ENCODE assay signal across 28 mouse cellular contexts in the genomic region with DNA sequence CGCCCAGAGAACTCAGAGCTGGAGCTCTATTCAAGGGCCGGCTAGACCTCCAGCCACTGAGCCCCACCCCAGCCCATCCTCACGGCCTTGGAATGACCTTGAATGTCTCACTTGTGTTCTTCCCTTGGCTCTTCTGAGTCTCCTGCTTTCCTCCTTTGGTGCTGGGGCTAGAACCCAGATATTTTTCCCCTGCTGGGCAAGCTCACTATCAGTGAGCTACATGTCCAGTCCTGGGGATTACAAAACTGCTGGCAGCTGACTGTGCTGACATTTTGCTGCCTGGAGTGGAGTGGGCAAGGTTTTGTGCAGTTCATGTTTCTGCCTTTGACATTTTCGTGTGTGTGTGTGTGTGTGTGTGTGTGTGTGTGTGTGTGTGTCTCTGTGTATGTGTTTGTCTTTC. TPM values are rescaled to one million over a fixed set of nuclear protein-coding genes. Genes with fewer than 3 reads are reported as not detected.
DNase-seq lines count a peak whose midpoint lies in the region; ATAC-seq and TF ChIP-seq lines count a peak whose summit lies in the region.
"Had no signal": no experiment of that assay in that cellular context is flagged by ENCODE, and none has a peak within 500 bp of the region (broad histone marks: within the 10 kb centered on the region; RNA-seq: fewer than 3 reads in every experiment).

No protein-coding gene starts in this region.

- TF ChIP-seq POLR2A in liver, adult 2 months (IDR thresholded peaks at IDR 0.05; ENCODE audit: extremely low read depth, insufficient read depth, low read length) = no peak

- H3K4me1 ChIP-seq in heart, embryonic 10.5 days = peaks cover 27% of the 10 kb centered on the region
- no peaks in the 10 kb centered on the region for H3K4me1 ChIP-seq in liver, adult 2 months (ENCODE audit: control insufficient read depth, insufficient read depth, low read length)
- no peaks in the 10 kb centered on the region for H3K4me1 ChIP-seq in liver, embryonic 12.5 days
- peaks cover 29% of the 10 kb centered on the region for H3K4me1 ChIP-seq in midbrain, embryonic 10.5 days

- no peaks in the 10 kb centered on the region for H3K79me2 ChIP-seq in liver, adult 2 months (ENCODE audit: control insufficient read depth, insufficient read depth, low read length)

- H3K27me3 ChIP-seq in heart, embryonic 10.5 days (ENCODE audit: insufficient read depth, poor library complexity, severe bottlenecking) = peaks cover 62% of the 10 kb centered on the region
- H3K27me3 ChIP-seq in liver, adult 2 months (ENCODE audit: control insufficient read depth, insufficient read depth, low read length) = peaks cover 3% of the 10 kb centered on the region; the same call in 1 of the 2 replicates
- peaks cover 46% of the 10 kb centered on the region for H3K27me3 ChIP-seq in liver, embryonic 12.5 days (replicated peaks)
- H3K27me3 ChIP-seq in midbrain, embryonic 10.5 days (ENCODE audit: low read depth, poor library complexity, severe bottlenecking) = peaks cover 61% of the 10 kb centered on the region
- H3K27me3 ChIP-seq: forebrain, embryonic 15.5 days had no signal

- no peak overlapping the region for H3K9ac ChIP-seq in liver, adult 2 months (ENCODE audit: low read depth, low read length)
- H3K9ac ChIP-seq in liver, embryonic 12.5 days = no peak overlapping the region
- H3K9ac ChIP-seq: embryonic facial prominence, embryonic 12.5 days; forebrain, embryonic 15.5 days; hindbrain, embryonic 14.5 days; liver, postnatal 0 days had no signal

- DNase-seq in adrenal gland, adult 2 months = peak; percentile 75
- DNase-seq in adrenal gland, adult 8-10 months = no peak
- no peak for DNase-seq in heart, embryonic 10.5 days (ENCODE audit: low spot score)
- DNase-seq in heart, adult 9 months (ENCODE audit: low spot score in 2 of 2) = no peak
- peak; percentile 41 for DNase-seq in liver, adult 2 months (ENCODE audit: extremely low read depth, low read depth, low spot score)
- peak; percentile 73 for DNase-seq in adipocyte (ENCODE audit: low spot score)
- no peak for DNase-seq in midbrain, embryonic 10.5 days (ENCODE audit: low spot score)
- DNase-seq: cerebellum, adult 11-12 months; cerebellum, adult 9-11 months; embryo, embryonic 11 days; gastrocnemius, postnatal 10 days; heart, adult 11 months; heart, postnatal 36 days; kidney, adult 11 months; kidney, postnatal 14 days; layer of hippocampus, adult 9-11 months; liver, postnatal 0 days; midbrain, embryonic 14.5 days; thymus, adult 18-20 months; thymus, postnatal 36 days had no signal

- H3K4me2 ChIP-seq in liver, embryonic 12.5 days = no peak overlapping the region
- H3K4me2 ChIP-seq: embryonic facial prominence, embryonic 12.5 days; forebrain, embryonic 15.5 days; hindbrain, embryonic 14.5 days; liver, embryonic 11.5 days had no signal

- H3K9me3 ChIP-seq in heart, embryonic 10.5 days = no peaks in the 10 kb centered on the region
- no peaks in the 10 kb centered on the region for H3K9me3 ChIP-seq in liver, embryonic 12.5 days (replicated peaks)
- no peaks in the 10 kb centered on the region for H3K9me3 ChIP-seq in midbrain, embryonic 10.5 days (replicated peaks)
- H3K9me3 ChIP-seq: embryonic facial prominence, embryonic 12.5 days; forebrain, embryonic 10.5 days; forebrain, embryonic 15.5 days had no signal

- ATAC-seq in liver, embryonic 12.5 days = no peak
- ATAC-seq: forebrain, embryonic 15.5 days; liver, postnatal 0 days had no signal

- H3K27ac ChIP-seq in heart, embryonic 10.5 days = peak overlapping the region; percentile 16; the same call in 1 of the 2 replicates
- no peak overlapping the region for H3K27ac ChIP-seq in liver, adult 2 months (replicated peaks; ENCODE audit: insufficient read depth, low read depth, low read length)
- no peak overlapping the region for H3K27ac ChIP-seq in liver, embryonic 12.5 days
- no peak overlapping the region for H3K27ac ChIP-seq in midbrain, embryonic 10.5 days (replicated peaks)
- H3K27ac ChIP-seq: embryonic facial prominence, embryonic 12.5 days; forebrain, embryonic 10.5 days; forebrain, embryonic 15.5 days; hindbrain, embryonic 14.5 days; macrophage; stomach, postnatal 0 days had no signal

- H3K4me3 ChIP-seq in heart, embryonic 10.5 days = no peak overlapping the region
- H3K4me3 ChIP-seq in liver, adult 2 months (ENCODE audit: insufficient read depth, low read depth, low read length) = no peak overlapping the region
- no peak overlapping the region for H3K4me3 ChIP-seq in liver, embryonic 12.5 days
- no peak overlapping the region for H3K4me3 ChIP-seq in midbrain, embryonic 10.5 days
- H3K4me3 ChIP-seq: embryonic facial prominence, embryonic 12.5 days; forebrain, embryonic 10.5 days; forebrain, embryonic 15.5 days had no signal

- H3K36me3 ChIP-seq in heart, embryonic 10.5 days = no peaks in the 10 kb centered on the region
- no peaks in the 10 kb centered on the region for H3K36me3 ChIP-seq in liver, adult 2 months (ENCODE audit: control insufficient read depth, insufficient read depth, low read length)
- no peaks in the 10 kb centered on the region for H3K36me3 ChIP-seq in liver, embryonic 12.5 days
- H3K36me3 ChIP-seq in midbrain, embryonic 10.5 days = no peaks in the 10 kb centered on the region
- H3K36me3 ChIP-seq: embryonic facial prominence, embryonic 12.5 days; forebrain, embryonic 10.5 days; forebrain, embryonic 15.5 days had no signal

- 60% methylated on average over 4 of the region's 4 CpGs for WGBS in heart, embryonic 10.5 days
- WGBS in liver, adult 2 months = 62% methylated on average over 4 of the region's 4 CpGs
- WGBS in liver, embryonic 12.5 days (ENCODE audit: insufficient replicate concordance) = 59% methylated on average over 4 of the region's 4 CpGs
- 73% methylated on average over 4 of the region's 4 CpGs for WGBS in midbrain, embryonic 10.5 days

- TF ChIP-seq CTCF in liver, adult 2 months (IDR thresholded peaks at IDR 0.05; ENCODE audit: low read depth, low read length) = no peak

RNA-seq across cellular contexts. Expression of gene Cbx4, which starts 31.0 kb away (rescaled TPM):
- 100 to 1,000 TPM; 144 to 197 TPM for total RNA-seq in adrenal gland, adult 2 months (2021)
- polyA plus RNA-seq in adrenal gland, adult 2 months (2012; rRNA removed) = 89.0 and 127 TPM in 2 replicates
- total RNA-seq in adrenal gland, adult 8-10 months (2022) = 100 to 1,000 TPM in 1 of 4 experiments, 10 to 100 TPM in 3; 70.8 to 227 (median 87.4) TPM
- polyA plus RNA-seq in heart, embryonic 10.5 days (2016; fragmentation: Nextera tagmentation; extraction: Ambion mirVana) = 8.9 and 9.0 TPM in 2 replicates
- total RNA-seq in liver, adult 2 months (2014; rRNA removed) = 2.8 and 2.9 TPM in 2 replicates
- 7.9 and 8.2 TPM in 2 replicates for polyA plus RNA-seq in liver, adult 2 months (2012; rRNA removed)
- polyA plus RNA-seq in liver, embryonic 12.5 days (2016; fragmentation: Nextera tagmentation; extraction: Ambion mirVana) = 3.2 and 3.3 TPM in 2 replicates
- polyA plus RNA-seq in midbrain, embryonic 10.5 days (2016; fragmentation: Nextera tagmentation; extraction: Ambion mirVana) = 5.1 and 7.1 TPM in 2 replicates

Comparison
In these comparisons a context has a peak if more than half of its experiments do, and no peak if none do; other contexts are left out.
1. DNase-seq: peak in adrenal gland, adult 2 months (single experiment), liver, adult 2 months (single experiment) and adipocyte (single experiment); none in adrenal gland, adult 8-10 months (single experiment), heart, embryonic 10.5 days (single experiment), heart, adult 9 months (0 of 2) and midbrain, embryonic 10.5 days (single experiment).